25 mouse cellular contexts compared by ENCODE assay signal in the genomic region with DNA sequence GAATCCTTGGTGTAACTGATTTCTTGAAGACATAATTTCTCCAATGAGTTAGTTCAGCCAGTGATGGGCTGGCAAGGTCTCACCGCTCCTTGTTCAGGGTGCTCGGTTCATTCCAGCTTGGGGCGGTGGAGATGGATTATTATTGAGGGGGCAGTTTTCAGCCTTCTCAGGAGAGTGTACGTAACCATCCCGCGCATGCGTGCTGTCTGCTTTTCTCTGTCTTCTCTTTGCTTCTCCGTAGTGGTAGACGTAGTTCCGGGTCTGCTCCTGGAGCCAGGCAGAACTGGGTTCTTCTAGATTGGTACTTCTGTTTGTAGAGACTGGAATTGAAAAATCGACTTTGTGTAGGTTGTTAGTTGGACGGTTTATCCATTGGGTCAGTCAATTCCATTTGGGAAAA.
DNase-seq lines count a peak whose midpoint lies in the region; ATAC-seq and TF ChIP-seq lines count a peak whose summit lies in the region.
"Had no signal": no experiment of that assay in that cellular context is flagged by ENCODE, and none has a peak within 500 bp of the region (broad histone marks: within the 10 kb centered on the region; RNA-seq: fewer than 3 reads in every experiment).

No protein-coding gene starts in this region.

- no peak for DNase-seq in hindbrain, embryonic 11.5 days (ENCODE audit: low spot score)
- no peak for DNase-seq in testis, postnatal 10 days (ENCODE audit: low spot score)
- DNase-seq in testis, postnatal 14 days (ENCODE audit: low spot score): peak; percentile 52
- DNase-seq: adrenal gland, adult 8-10 months; adrenal gland, postnatal 14 days; adrenal gland, postnatal 36 days; B cell, adult 2 months; cerebellum, adult 11-12 months; cerebellum, adult 2 months; cerebellum, adult 9-10 months; cerebellum, postnatal 10 days; cerebellum, postnatal 25 days; forebrain, postnatal 0 days had no signal

- no peak overlapping the region for H3K9ac ChIP-seq in hindbrain, embryonic 16.5 days (ENCODE audit: low read depth, low read length)
- H3K9ac ChIP-seq in hindbrain, embryonic 11.5 days (ENCODE audit: low read depth, low read length): no peak overlapping the region
- H3K9ac ChIP-seq: embryonic facial prominence, embryonic 12.5 days; forebrain, embryonic 12.5 days; forebrain, embryonic 15.5 days; forebrain, postnatal 0 days had no signal

- no peak for TF ChIP-seq CTCF in testis, adult 2 months (IDR thresholded peaks at IDR 0.05; ENCODE audit: control insufficient read depth, insufficient read depth, insufficient replicate concordance, low read depth, low read length)

- TF ChIP-seq POLR2A in testis, adult 2 months (IDR thresholded peaks at IDR 0.05; ENCODE audit: control insufficient read depth, low read depth, low read length): peak; percentile 25; the same call in 1 of the 2 replicates

- no peak overlapping the region for H3K27ac ChIP-seq in hindbrain, embryonic 16.5 days (ENCODE audit: low read depth, low read length)
- H3K27ac ChIP-seq in hindbrain, embryonic 11.5 days (ENCODE audit: low read depth, low read length): no peak overlapping the region
- no peak overlapping the region for H3K27ac ChIP-seq in testis, adult 2 months (ENCODE audit: control insufficient read depth, insufficient read depth, low read depth, low read length)
- H3K27ac ChIP-seq: embryonic facial prominence, embryonic 10.5 days; embryonic facial prominence, embryonic 12.5 days; forebrain, embryonic 10.5 days; forebrain, embryonic 12.5 days; forebrain, embryonic 15.5 days had no signal

- no peak overlapping the region for H3K4me2 ChIP-seq in hindbrain, embryonic 16.5 days (ENCODE audit: low read length)
- H3K4me2 ChIP-seq in hindbrain, embryonic 11.5 days (replicated peaks; ENCODE audit: low read depth, low read length): no peak overlapping the region
- H3K4me2 ChIP-seq: embryonic facial prominence, embryonic 12.5 days; forebrain, embryonic 12.5 days; forebrain, embryonic 15.5 days had no signal

- H3K4me1 ChIP-seq in hindbrain, embryonic 16.5 days (ENCODE audit: control insufficient read depth, insufficient read depth, low read depth, low read length): no peaks in the 10 kb centered on the region
- no peaks in the 10 kb centered on the region for H3K4me1 ChIP-seq in hindbrain, embryonic 11.5 days (replicated peaks; ENCODE audit: control insufficient read depth, insufficient read depth, low read length)
- H3K4me1 ChIP-seq in testis, adult 2 months (ENCODE audit: control insufficient read depth, insufficient read depth, low read length): no peaks in the 10 kb centered on the region

- H3K27me3 ChIP-seq in hindbrain, embryonic 16.5 days (replicated peaks; ENCODE audit: control insufficient read depth, insufficient read depth, low read length): no peaks in the 10 kb centered on the region
- H3K27me3 ChIP-seq in hindbrain, embryonic 11.5 days (ENCODE audit: control insufficient read depth, insufficient read depth, low read length): no peaks in the 10 kb centered on the region
- no peaks in the 10 kb centered on the region for H3K27me3 ChIP-seq in testis, adult 2 months (ENCODE audit: control insufficient read depth, insufficient read depth, low read length)
- H3K27me3 ChIP-seq: CH12.LX; embryonic facial prominence, embryonic 12.5 days; forebrain, embryonic 12.5 days; forebrain, embryonic 15.5 days had no signal

- no peaks in the 10 kb centered on the region for H3K9me3 ChIP-seq in hindbrain, embryonic 16.5 days (ENCODE audit: control insufficient read depth, low read length)
- H3K9me3 ChIP-seq in hindbrain, embryonic 11.5 days (ENCODE audit: control insufficient read depth, low read length): no peaks in the 10 kb centered on the region
- H3K9me3 ChIP-seq: embryonic facial prominence, embryonic 10.5 days; embryonic facial prominence, embryonic 12.5 days; forebrain, embryonic 10.5 days; forebrain, embryonic 12.5 days; forebrain, embryonic 15.5 days; G1E had no signal

- WGBS in hindbrain, embryonic 16.5 days: 88% methylated on average over 12 of the region's 12 CpGs
- WGBS in hindbrain, embryonic 11.5 days: 97% methylated on average over 12 of the region's 12 CpGs

- H3K4me3 ChIP-seq in hindbrain, embryonic 16.5 days (ENCODE audit: low read length): no peak overlapping the region
- H3K4me3 ChIP-seq in hindbrain, embryonic 11.5 days (ENCODE audit: low read depth, low read length): no peak overlapping the region
- H3K4me3 ChIP-seq in testis, adult 2 months (ENCODE audit: control insufficient read depth, low read depth, low read length): peak overlapping the region; percentile 81
- H3K4me3 ChIP-seq: embryonic facial prominence, embryonic 10.5 days; embryonic facial prominence, embryonic 12.5 days; forebrain, embryonic 10.5 days; forebrain, embryonic 12.5 days; forebrain, embryonic 15.5 days had no signal

- ATAC-seq in hindbrain, embryonic 16.5 days: peak; percentile 16; the same call in 1 of the 2 replicates
- ATAC-seq in hindbrain, embryonic 11.5 days (ENCODE audit: low FRiP score): no peak
- no peak for ATAC-seq in erythroid progenitor cell, adult 5-6 weeks (replicated peaks; ENCODE audit: low FRiP score, poor library complexity, severe bottlenecking)
- ATAC-seq: activated CD4-positive, CD25-positive, alpha-beta regulatory T cell, adult 4 months; CD4-positive, CD25-positive, alpha-beta regulatory T cell, adult 4 months; forebrain, embryonic 15.5 days; forebrain, postnatal 0 days had no signal

- no peaks in the 10 kb centered on the region for H3K36me3 ChIP-seq in hindbrain, embryonic 16.5 days (ENCODE audit: control insufficient read depth, insufficient read depth, low read length)
- no peaks in the 10 kb centered on the region for H3K36me3 ChIP-seq in hindbrain, embryonic 11.5 days (ENCODE audit: control insufficient read depth, insufficient read depth, low read length)
- no peaks in the 10 kb centered on the region for H3K36me3 ChIP-seq in testis, adult 2 months (ENCODE audit: control insufficient read depth, insufficient read depth, low read length)
- H3K36me3 ChIP-seq: embryonic facial prominence, embryonic 10.5 days; embryonic facial prominence, embryonic 12.5 days; forebrain, embryonic 10.5 days; forebrain, embryonic 12.5 days; forebrain, embryonic 15.5 days had no signal
